Mouse (Mus musculus): ENCODE measurements around the gene Smpd1. TPM values are rescaled to one million over a fixed set of nuclear protein-coding genes. Genes with fewer than 3 reads are reported as not detected.
A peak's percentile ranks its signal among the peaks of the same experiment; 100 is the strongest.

Smpd1 gene
- polyA plus RNA-seq, 1 experiment from 2014 or later, result 52.4 TPM

DNA sequence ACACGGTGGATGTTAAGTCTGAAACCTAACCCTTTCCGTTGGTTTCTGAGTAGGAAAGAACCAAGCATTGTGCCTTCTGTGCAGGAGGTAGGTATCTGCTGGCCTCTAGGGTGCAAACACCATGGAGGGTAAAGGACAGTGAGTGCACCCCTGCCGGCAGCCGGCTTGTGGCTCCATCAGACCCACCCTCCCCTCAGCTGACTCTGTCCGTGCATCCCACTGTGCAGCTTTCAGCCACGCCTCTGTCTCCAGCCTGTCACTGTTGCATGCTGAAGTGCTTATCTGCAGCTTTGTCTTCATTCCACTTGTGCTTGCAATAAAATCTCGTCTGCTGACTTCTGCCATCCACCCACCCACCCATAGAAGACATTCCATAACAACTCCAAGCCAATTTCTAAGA, 35.9 kb downstream of the Smpd1 start:
- Histone ChIP-seq H3K4me1 (replicated peaks) (no peaks in the 10 kb centered on the region), H3K4me3 (no peak overlapping the region), H3K36me3 (no peaks in the 10 kb centered on the region), H3K27me3 (ENCODE audit: insufficient read depth, poor library complexity, severe bottlenecking) (no peaks in the 10 kb centered on the region), H3K9me3 (no peaks in the 10 kb centered on the region), H3K27ac (no peak overlapping the region)
- no peak for DNase-seq (ENCODE audit: low spot score)
- 15% methylated on average over 7 of the region's 7 CpGs for WGBS

DNA sequence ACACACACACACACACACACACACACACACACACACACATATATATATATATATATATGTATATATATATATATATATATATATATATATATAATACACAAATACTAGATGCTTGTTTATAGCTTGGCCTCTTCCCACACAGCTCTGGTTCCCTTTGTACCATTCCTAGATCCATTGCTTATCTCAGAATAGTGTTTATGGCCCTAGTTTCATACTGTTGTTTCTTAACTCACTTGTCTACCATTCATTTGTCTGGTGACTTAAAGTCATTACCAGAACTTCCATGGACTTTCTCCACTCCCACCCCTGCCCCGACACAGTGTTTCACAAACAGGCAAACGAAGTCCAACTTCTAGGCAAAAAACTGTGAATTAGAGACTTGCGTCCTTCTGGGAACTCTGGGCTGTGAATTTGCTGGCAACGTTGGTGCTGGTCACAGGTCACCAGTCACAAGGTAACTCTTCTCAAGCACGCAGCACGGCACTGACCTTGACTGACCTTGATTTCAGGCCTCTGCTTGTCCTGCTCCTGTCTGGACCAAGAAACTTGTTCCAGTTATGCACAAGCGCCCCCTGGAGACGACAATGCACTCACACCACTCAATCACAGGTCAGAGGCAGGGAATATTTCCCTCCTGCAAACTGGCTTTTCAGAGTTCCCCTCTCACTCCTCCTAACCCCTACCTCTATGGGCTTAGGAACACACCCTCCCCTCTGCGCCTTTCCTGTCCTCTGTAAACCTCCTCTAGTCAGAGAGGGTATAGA, 48.9 kb downstream of the Smpd1 start:
- Histone ChIP-seq H3K9me3 (no peaks in the 10 kb centered on the region; the same call in 1 of the 2 replicates), H3K27ac (no peak overlapping the region), H3K36me3 (no peaks in the 10 kb centered on the region), H3K27me3 (ENCODE audit: insufficient read depth, poor library complexity, severe bottlenecking) (no peaks in the 10 kb centered on the region), H3K4me1 (replicated peaks) (no peaks in the 10 kb centered on the region), H3K4me3 (no peak overlapping the region)
- peak; percentile 69 for DNase-seq (ENCODE audit: low spot score)
- 33% methylated on average over 9 of the region's 9 CpGs for WGBS

Other genes with a start within 250 kb of the Smpd1 start
- gene Olfr689, start 243.2 kb upstream of the Smpd1 start, polyA plus RNA-seq (2016; fragmentation: Nextera tagmentation; extraction: Ambion mirVana), result not detected in 2 replicates
- not detected in 2 replicates for gene Olfr690, start 220.3 kb upstream of the Smpd1 start, polyA plus RNA-seq (2016; fragmentation: Nextera tagmentation; extraction: Ambion mirVana)
- gene Olfr691, start 212.1 kb upstream of the Smpd1 start, polyA plus RNA-seq (2016; fragmentation: Nextera tagmentation; extraction: Ambion mirVana), result not detected in 2 replicates
- not detected in 2 replicates for gene Olfr692, start 186.1 kb upstream of the Smpd1 start, polyA plus RNA-seq (2016; fragmentation: Nextera tagmentation; extraction: Ambion mirVana)
- not detected in 2 replicates for gene Gm5901, start 179.3 kb upstream of the Smpd1 start, polyA plus RNA-seq (2016; fragmentation: Nextera tagmentation; extraction: Ambion mirVana)
- gene Fam160a2, start 154.3 kb upstream of the Smpd1 start, polyA plus RNA-seq (2016; fragmentation: Nextera tagmentation; extraction: Ambion mirVana), result 39.9 and 41.6 TPM in 2 replicates
- gene Cnga4, start 149.8 kb upstream of the Smpd1 start, polyA plus RNA-seq (2016; fragmentation: Nextera tagmentation; extraction: Ambion mirVana), result 0.13 TPM in 1 of 2 replicates, not detected in the other
- 0.49 and 0.60 TPM in 2 replicates for gene Cckbr, start 128.6 kb upstream of the Smpd1 start, polyA plus RNA-seq (2016; fragmentation: Nextera tagmentation; extraction: Ambion mirVana)
- gene Cavin3, start 72.1 kb upstream of the Smpd1 start, polyA plus RNA-seq (2016; fragmentation: Nextera tagmentation; extraction: Ambion mirVana), result 23.0 and 32.2 TPM in 2 replicates
- 118 and 171 TPM in 2 replicates for gene Apbb1, start 27.3 kb downstream of the Smpd1 start, polyA plus RNA-seq (2016; fragmentation: Nextera tagmentation; extraction: Ambion mirVana)
- 0.20 and 0.25 TPM in 2 replicates for gene Hpx, start 45.8 kb downstream of the Smpd1 start, polyA plus RNA-seq (2016; fragmentation: Nextera tagmentation; extraction: Ambion mirVana)
- 40.9 and 42.2 TPM in 2 replicates for gene Trim3, start 79.2 kb downstream of the Smpd1 start, polyA plus RNA-seq (2016; fragmentation: Nextera tagmentation; extraction: Ambion mirVana)
- gene Timm10b, start 85.7 kb downstream of the Smpd1 start, polyA plus RNA-seq (2016; fragmentation: Nextera tagmentation; extraction: Ambion mirVana), result 164 and 184 TPM in 2 replicates
- 58.4 and 69.7 TPM in 2 replicates for gene Arfip2, start 86.1 kb downstream of the Smpd1 start, polyA plus RNA-seq (2016; fragmentation: Nextera tagmentation; extraction: Ambion mirVana)
- 18.5 and 28.1 TPM in 2 replicates for gene Gm45799, start 86.2 kb downstream of the Smpd1 start, polyA plus RNA-seq (2016; fragmentation: Nextera tagmentation; extraction: Ambion mirVana)
- 0.31 and 0.51 TPM in 2 replicates for gene Dnhd1, start 96.5 kb downstream of the Smpd1 start, polyA plus RNA-seq (2016; fragmentation: Nextera tagmentation; extraction: Ambion mirVana)
- 234 and 240 TPM in 2 replicates for gene Ilk, start 182.2 kb downstream of the Smpd1 start, polyA plus RNA-seq (2016; fragmentation: Nextera tagmentation; extraction: Ambion mirVana)
- 33.6 and 36.2 TPM in 2 replicates for gene Rrp8, start 183.0 kb downstream of the Smpd1 start, polyA plus RNA-seq (2016; fragmentation: Nextera tagmentation; extraction: Ambion mirVana)
- gene Taf10, start 190.0 kb downstream of the Smpd1 start, polyA plus RNA-seq (2016; fragmentation: Nextera tagmentation; extraction: Ambion mirVana), result 177 and 188 TPM in 2 replicates
- 57.8 and 59.2 TPM in 2 replicates for gene Tpp1, start 197.9 kb downstream of the Smpd1 start, polyA plus RNA-seq (2016; fragmentation: Nextera tagmentation; extraction: Ambion mirVana)
- gene Dchs1, start 233.3 kb downstream of the Smpd1 start, polyA plus RNA-seq (2016; fragmentation: Nextera tagmentation; extraction: Ambion mirVana), result 9.3 and 13.4 TPM in 2 replicates